Mouse (Mus musculus): ENCODE results near the gene Actr8. TPM values are rescaled to one million over a fixed set of nuclear protein-coding genes. Genes with fewer than 3 reads are reported as not detected.

The Actr8 gene
- polyA plus RNA-seq, 1 experiment from 2014 or later, result 67.5 TPM

- Histone ChIP-seq H3K27me3 (no peaks in the 10 kb centered on the region), H3K4me1 (peaks cover 13% of the 10 kb centered on the region), H3K9me3 (no peaks in the 10 kb centered on the region), H3K4me3 (no peak overlapping the region), H3K36me3 (no peaks in the 10 kb centered on the region), H3K27ac (no peak overlapping the region), H3K9ac (no peak overlapping the region), H3K4me2 (no peak overlapping the region)
- no peak for ATAC-seq (ENCODE audit: insufficient number of reproducible peaks, insufficient read depth, low FRiP score, low TSS enrichment, low read depth)
- 94% methylated on average over 4 of the region's 4 CpGs for WGBS
Measured at GRCm38 (mm10) chr14:30018463-30018801, 40.3 kb downstream of the Actr8 start.

GRCm38 (mm10) chr14:30018846-30019245, 40.7 kb downstream of the Actr8 start:
- 91% methylated on average over 6 of the region's 6 CpGs for WGBS
- no peak overlapping the region for H3K4me3 ChIP-seq
- H3K27me3 ChIP-seq, result no peaks in the 10 kb centered on the region
- no peak overlapping the region for H3K27ac ChIP-seq
- no peak overlapping the region for H3K9ac ChIP-seq
- no peak for ATAC-seq (ENCODE audit: insufficient number of reproducible peaks, insufficient read depth, low FRiP score, low TSS enrichment, low read depth)
- no peak overlapping the region for H3K4me2 ChIP-seq
- H3K9me3 ChIP-seq, result no peaks in the 10 kb centered on the region
- no peaks in the 10 kb centered on the region for H3K36me3 ChIP-seq
- peaks cover 13% of the 10 kb centered on the region for H3K4me1 ChIP-seq

- peaks cover 13% of the 10 kb centered on the region for H3K4me1 ChIP-seq
Measured at GRCm38 (mm10) chr14:30019375-30019774, 41.2 kb downstream of the Actr8 start.

GRCm38 (mm10) chr14:30019792-30020575, 41.8 kb downstream of the Actr8 start:
- 39% methylated on average over 9 of the region's 9 CpGs for WGBS
- H3K9me3 ChIP-seq, result no peaks in the 10 kb centered on the region
- peaks cover 10% of the 10 kb centered on the region for H3K4me1 ChIP-seq

More at GRCm38 (mm10) chr14:30019375-30019774, 41.2 kb downstream of the Actr8 start:
- H3K27ac ChIP-seq, result no peak overlapping the region
- H3K4me3 ChIP-seq, result no peak overlapping the region
- ATAC-seq (ENCODE audit: insufficient number of reproducible peaks, insufficient read depth, low FRiP score, low TSS enrichment, low read depth), result no peak
- no peak overlapping the region for H3K9ac ChIP-seq
- no peak overlapping the region for H3K4me2 ChIP-seq
- H3K36me3 ChIP-seq, result no peaks in the 10 kb centered on the region
- H3K27me3 ChIP-seq, result no peaks in the 10 kb centered on the region
- no peaks in the 10 kb centered on the region for H3K9me3 ChIP-seq
- WGBS, result 92% methylated on average over 8 of the region's 8 CpGs

GRCm38 (mm10) chr14:30022471-30022870, 44.3 kb downstream of the Actr8 start:
- Histone ChIP-seq H3K27ac (no peak overlapping the region), H3K9ac (no peak overlapping the region), H3K4me1 (peaks cover 10% of the 10 kb centered on the region), H3K4me3 (no peak overlapping the region), H3K36me3 (no peaks in the 10 kb centered on the region), H3K9me3 (no peaks in the 10 kb centered on the region), H3K4me2 (no peak overlapping the region), H3K27me3 (no peaks in the 10 kb centered on the region)
- WGBS, result 87% methylated on average over 6 of the region's 6 CpGs
- ATAC-seq (ENCODE audit: insufficient number of reproducible peaks, insufficient read depth, low FRiP score, low TSS enrichment, low read depth), result no peak

More at GRCm38 (mm10) chr14:30019792-30020575, 41.8 kb downstream of the Actr8 start:
- Histone ChIP-seq H3K4me2 (no peak overlapping the region), H3K36me3 (no peaks in the 10 kb centered on the region), H3K4me3 (no peak overlapping the region), H3K27me3 (no peaks in the 10 kb centered on the region), H3K27ac (no peak overlapping the region), H3K9ac (no peak overlapping the region)
- ATAC-seq (ENCODE audit: insufficient number of reproducible peaks, insufficient read depth, low FRiP score, low TSS enrichment, low read depth), result no peak

- 63% methylated on average over 7 of the region's 7 CpGs for WGBS
- Histone ChIP-seq H3K4me2 (no peak overlapping the region), H3K4me3 (no peak overlapping the region), H3K4me1 (peaks cover 10% of the 10 kb centered on the region), H3K9ac (no peak overlapping the region), H3K27ac (no peak overlapping the region), H3K9me3 (no peaks in the 10 kb centered on the region), H3K36me3 (no peaks in the 10 kb centered on the region), H3K27me3 (no peaks in the 10 kb centered on the region)
- ATAC-seq (ENCODE audit: insufficient number of reproducible peaks, insufficient read depth, low FRiP score, low TSS enrichment, low read depth), result no peak
Measured at GRCm38 (mm10) chr14:30024387-30024786, 46.2 kb downstream of the Actr8 start.

GRCm38 (mm10) chr14:30027378-30027777, 49.2 kb downstream of the Actr8 start:
- H3K27ac ChIP-seq, result no peak overlapping the region
- WGBS, result 46% methylated on average over 2 of the region's 2 CpGs
- no peak overlapping the region for H3K4me2 ChIP-seq
- no peak for ATAC-seq (ENCODE audit: insufficient number of reproducible peaks, insufficient read depth, low FRiP score, low TSS enrichment, low read depth)
- H3K9me3 ChIP-seq, result no peaks in the 10 kb centered on the region
- H3K4me1 ChIP-seq, result no peaks in the 10 kb centered on the region
- no peaks in the 10 kb centered on the region for H3K27me3 ChIP-seq
- H3K4me3 ChIP-seq, result no peak overlapping the region
- H3K9ac ChIP-seq, result no peak overlapping the region
- no peaks in the 10 kb centered on the region for H3K36me3 ChIP-seq

- no peaks in the 10 kb centered on the region for H3K27me3 ChIP-seq
- H3K4me3 ChIP-seq, result no peak overlapping the region
- H3K36me3 ChIP-seq, result no peaks in the 10 kb centered on the region
- H3K4me2 ChIP-seq, result no peak overlapping the region
- no peaks in the 10 kb centered on the region for H3K4me1 ChIP-seq
- ATAC-seq (ENCODE audit: insufficient number of reproducible peaks, insufficient read depth, low FRiP score, low TSS enrichment, low read depth), result no peak
- WGBS, result 48% methylated on average over 8 of the region's 8 CpGs
- H3K27ac ChIP-seq, result no peak overlapping the region
- no peak overlapping the region for H3K9ac ChIP-seq
- no peaks in the 10 kb centered on the region for H3K9me3 ChIP-seq
Measured at GRCm38 (mm10) chr14:30033405-30033804, 55.3 kb downstream of the Actr8 start.

- no peaks in the 10 kb centered on the region for H3K4me1 ChIP-seq
- WGBS, result 89% methylated on average over 18 of the region's 18 CpGs
- no peak overlapping the region for H3K4me3 ChIP-seq
- no peak overlapping the region for H3K27ac ChIP-seq
- H3K4me2 ChIP-seq, result no peak overlapping the region
- H3K9ac ChIP-seq, result no peak overlapping the region
- no peak for ATAC-seq (ENCODE audit: insufficient number of reproducible peaks, insufficient read depth, low FRiP score, low TSS enrichment, low read depth)
- no peaks in the 10 kb centered on the region for H3K9me3 ChIP-seq
- H3K36me3 ChIP-seq, result peaks cover 8% of the 10 kb centered on the region
- no peaks in the 10 kb centered on the region for H3K27me3 ChIP-seq
Measured at GRCm38 (mm10) chr14:30038431-30038830, 60.3 kb downstream of the Actr8 start.

GRCm38 (mm10) chr14:30039413-30039812, 61.3 kb downstream of the Actr8 start:
- WGBS, result 70% methylated on average over 4 of the region's 4 CpGs
- no peak overlapping the region for H3K27ac ChIP-seq
- H3K4me2 ChIP-seq, result no peak overlapping the region
- H3K4me1 ChIP-seq, result no peaks in the 10 kb centered on the region
- H3K36me3 ChIP-seq, result peaks cover 8% of the 10 kb centered on the region
- H3K27me3 ChIP-seq, result no peaks in the 10 kb centered on the region
- H3K9me3 ChIP-seq, result no peaks in the 10 kb centered on the region
- H3K9ac ChIP-seq, result no peak overlapping the region
- H3K4me3 ChIP-seq, result no peak overlapping the region
- no peak for ATAC-seq (ENCODE audit: insufficient number of reproducible peaks, insufficient read depth, low FRiP score, low TSS enrichment, low read depth)

GRCm38 (mm10) chr14:30041836-30042235, 63.7 kb downstream of the Actr8 start:
- Histone ChIP-seq H3K4me1 (no peaks in the 10 kb centered on the region), H3K36me3 (peaks cover 8% of the 10 kb centered on the region), H3K4me3 (no peak overlapping the region), H3K4me2 (no peak overlapping the region), H3K9me3 (no peaks in the 10 kb centered on the region), H3K27ac (no peak overlapping the region), H3K9ac (no peak overlapping the region), H3K27me3 (no peaks in the 10 kb centered on the region)
- 84% methylated on average over 9 of the region's 9 CpGs for WGBS
- no peak for ATAC-seq (ENCODE audit: insufficient number of reproducible peaks, insufficient read depth, low FRiP score, low TSS enrichment, low read depth)

GRCm38 (mm10) chr14:30043356-30043940, 65.3 kb downstream of the Actr8 start:
- H3K4me1 ChIP-seq, result no peaks in the 10 kb centered on the region
- no peaks in the 10 kb centered on the region for H3K9me3 ChIP-seq
- no peak overlapping the region for H3K4me2 ChIP-seq
- no peak overlapping the region for H3K27ac ChIP-seq
- H3K4me3 ChIP-seq, result no peak overlapping the region
- H3K9ac ChIP-seq, result no peak overlapping the region
- peaks cover 12% of the 10 kb centered on the region for H3K36me3 ChIP-seq
- H3K27me3 ChIP-seq, result no peaks in the 10 kb centered on the region
- no peak for ATAC-seq (ENCODE audit: insufficient number of reproducible peaks, insufficient read depth, low FRiP score, low TSS enrichment, low read depth)
- 90% methylated on average over 7 of the region's 7 CpGs for WGBS
